Mouse (Mus musculus) liver, adult 2 months (tissue): ENCODE data around the gene Ankrd6.

Experiments
- CTCF ChIP-seq: fragments of 200-500 bp; IDR thresholded peaks from 2 replicates; pipeline ENCODE4 v1.5.1; 2011; ENCODE audit warnings: low read depth, low read length, control low read depth
- POLR2A ChIP-seq: fragments of 200-500 bp; IDR thresholded peaks from 2 replicates; pipeline ENCODE4 v1.6.1; 2011; ENCODE audit warnings: low read length, control low read depth; ENCODE audit not compliant: insufficient read depth; ENCODE audit errors: extremely low read depth

GRCm38 (mm10) chr4:32947631-32948030, 3.0 kb downstream of the Ankrd6 start:
- TF ChIP-seq CTCF (no peak), POLR2A (no peak)
